Mouse (Mus musculus) stomach, embryonic 16.5 days (tissue): ENCODE measurements around the gene Slc6a11. TPM values are rescaled to one million over a fixed set of nuclear protein-coding genes. Genes with fewer than 3 reads are reported as not detected.

Experiments used
- ATAC-seq: fragments of 200-750 bp; cut with Nextera tagmentation; 2 replicates; pipeline ENCODE4 v1.8.0; 2017; ENCODE audit warnings: moderate number of reproducible peaks, moderate TSS enrichment; ENCODE audit not compliant: insufficient read depth, low FRiP score
- H3K27ac ChIP-seq: fragments of 300-500 bp; sonication (generic); 2 replicates; pipeline ENCODE4 v1.5.1; 2014; ENCODE audit warnings: low read length
- H3K27me3 ChIP-seq: fragments of 300-500 bp; sonication (generic); 2 replicates; pipeline ENCODE4 v1.6.1; 2014; ENCODE audit warnings: low read length, control low read depth, mixed read lengths; ENCODE audit not compliant: control insufficient read depth, insufficient read depth
- H3K36me3 ChIP-seq: fragments of 300-500 bp; sonication (generic); 2 replicates; pipeline ENCODE4 v1.6.1; 2014; ENCODE audit warnings: low read length; ENCODE audit not compliant: control insufficient read depth, insufficient read depth
- H3K4me1 ChIP-seq: fragments of 300-500 bp; sonication (generic); 2 replicates; pipeline ENCODE4 v1.6.1; 2014; ENCODE audit warnings: low read length, control low read depth, mixed read lengths; ENCODE audit not compliant: control insufficient read depth, insufficient read depth
- H3K4me2 ChIP-seq: fragments of 300-500 bp; sonication (generic); 2 replicates; pipeline ENCODE4 v1.6.1; 2014; ENCODE audit warnings: low read depth, low read length, mixed read lengths
- H3K4me3 ChIP-seq: fragments of 300-500 bp; sonication (generic); replicated peaks from 2 replicates; pipeline ENCODE4 v1.5.1; 2014; ENCODE audit warnings: mild to moderate bottlenecking, low read length
- H3K9ac ChIP-seq: fragments of 300-500 bp; sonication (generic); 2 replicates; pipeline ENCODE4 v1.6.1; 2014; ENCODE audit warnings: low read length
- H3K9me3 ChIP-seq: fragments of 300-500 bp; sonication (generic); replicated peaks from 2 replicates; pipeline ENCODE4 v1.6.1; 2016; ENCODE audit warnings: low read length, control low read depth; ENCODE audit not compliant: control insufficient read depth
- WGBS: fragments of 180-500 bp; shearing (Covaris S2); extraction: QIAGEN DNeasy Blood & Tissue Kit; methylation state at CpG from one replicate; pipeline ENCODE4 v1.1.7; 2014; 5-methylcytosine and 5-hydroxymethylcytosine counted together
- polyA plus RNA-seq: library from polyadenylated mRNA; unstranded; fragments of >200 nt; fragmentation: Nextera tagmentation; extraction: Ambion mirVana; gene quantifications from 2 replicates; pipeline ENCODE4 v1.2.1, GENCODE M21; 2015

Gene Slc6a11
- 0.79 and 1.3 TPM in 2 replicates for polyA plus RNA-seq

- WGBS, result 5% methylated on average over 72 of the region's 76 CpGs
- Histone ChIP-seq H3K9ac (peak within 1 kb of the TSS; percentile 57), H3K27ac (no peak within 1 kb of the TSS), H3K36me3 (no peaks in the 10 kb centered on the region), H3K4me2 (peak within 1 kb of the TSS; percentile 68), H3K9me3 (no peaks in the 10 kb centered on the region), H3K4me3 (peak within 1 kb of the TSS; percentile 44), H3K27me3 (peaks cover 39% of the 10 kb centered on the region), H3K4me1 (no peaks in the 10 kb centered on the region)
- peak; percentile 25; the same call in 1 of the 2 replicates for ATAC-seq
Measured at GRCm38 (mm10) chr6:114131122-114131872, at the start of gene Slc6a11. TSS of gene Slc6a11 (plus strand) at chr6:114131241.

- WGBS, result 21% methylated on average over 7 of the region's 7 CpGs
- no peak overlapping the region for H3K4me2 ChIP-seq
- H3K9me3 ChIP-seq, result no peaks in the 10 kb centered on the region
- no peak overlapping the region for H3K9ac ChIP-seq
- no peak overlapping the region for H3K27ac ChIP-seq
- no peaks in the 10 kb centered on the region for H3K4me1 ChIP-seq
- H3K4me3 ChIP-seq, result no peak overlapping the region
- ATAC-seq, result no peak
- no peaks in the 10 kb centered on the region for H3K36me3 ChIP-seq
- H3K27me3 ChIP-seq, result no peaks in the 10 kb centered on the region
Measured at GRCm38 (mm10) chr6:114087106-114087505, 43.9 kb upstream of the Slc6a11 start.

- Histone ChIP-seq H3K4me1 (no peaks in the 10 kb centered on the region), H3K27me3 (no peaks in the 10 kb centered on the region), H3K4me3 (no peak overlapping the region), H3K9ac (no peak overlapping the region), H3K4me2 (no peak overlapping the region), H3K36me3 (no peaks in the 10 kb centered on the region), H3K9me3 (no peaks in the 10 kb centered on the region), H3K27ac (no peak overlapping the region)
- WGBS, result 22% methylated on average over 5 of the region's 5 CpGs
- no peak for ATAC-seq
Measured at GRCm38 (mm10) chr6:114089626-114090025, 41.4 kb upstream of the Slc6a11 start.

GRCm38 (mm10) chr6:114092216-114092615 lies 38.8 kb upstream of the Slc6a11 start:
- Histone ChIP-seq H3K4me1 (no peaks in the 10 kb centered on the region), H3K27me3 (no peaks in the 10 kb centered on the region), H3K9me3 (no peaks in the 10 kb centered on the region), H3K4me2 (no peak overlapping the region), H3K27ac (no peak overlapping the region), H3K36me3 (no peaks in the 10 kb centered on the region), H3K9ac (no peak overlapping the region), H3K4me3 (no peak overlapping the region)
- no peak for ATAC-seq
- WGBS, result 56% methylated on average over 9 of the region's 9 CpGs

- H3K4me3 ChIP-seq, result no peak overlapping the region
- ATAC-seq, result no peak
- H3K9me3 ChIP-seq, result no peaks in the 10 kb centered on the region
- no peaks in the 10 kb centered on the region for H3K4me1 ChIP-seq
- no peaks in the 10 kb centered on the region for H3K27me3 ChIP-seq
- no peak overlapping the region for H3K27ac ChIP-seq
- WGBS, result 67% methylated on average over 16 of the region's 16 CpGs
- H3K36me3 ChIP-seq, result no peaks in the 10 kb centered on the region
- no peak overlapping the region for H3K9ac ChIP-seq
- H3K4me2 ChIP-seq, result no peak overlapping the region
Measured at GRCm38 (mm10) chr6:114094251-114094650, 36.8 kb upstream of the Slc6a11 start.

- Histone ChIP-seq H3K27me3 (no peaks in the 10 kb centered on the region), H3K4me1 (no peaks in the 10 kb centered on the region), H3K4me2 (no peak overlapping the region), H3K9me3 (no peaks in the 10 kb centered on the region), H3K27ac (no peak overlapping the region), H3K9ac (no peak overlapping the region), H3K4me3 (no peak overlapping the region), H3K36me3 (no peaks in the 10 kb centered on the region)
- 78% methylated on average over 6 of the region's 6 CpGs for WGBS
- ATAC-seq, result no peak
Measured at GRCm38 (mm10) chr6:114096574-114096973, 34.5 kb upstream of the Slc6a11 start.

GRCm38 (mm10) chr6:114101923-114102322 lies 29.1 kb upstream of the Slc6a11 start:
- 74% methylated on average over 8 of the region's 8 CpGs for WGBS
- Histone ChIP-seq H3K36me3 (no peaks in the 10 kb centered on the region), H3K4me3 (no peak overlapping the region), H3K9ac (no peak overlapping the region), H3K4me2 (no peak overlapping the region), H3K27ac (no peak overlapping the region), H3K4me1 (no peaks in the 10 kb centered on the region), H3K9me3 (no peaks in the 10 kb centered on the region), H3K27me3 (no peaks in the 10 kb centered on the region)
- ATAC-seq, result no peak

- Histone ChIP-seq H3K9ac (no peak overlapping the region), H3K27me3 (no peaks in the 10 kb centered on the region), H3K9me3 (no peaks in the 10 kb centered on the region), H3K36me3 (no peaks in the 10 kb centered on the region), H3K4me2 (no peak overlapping the region), H3K4me3 (no peak overlapping the region), H3K4me1 (no peaks in the 10 kb centered on the region), H3K27ac (no peak overlapping the region)
- ATAC-seq, result no peak
- 72% methylated on average over 5 of the region's 5 CpGs for WGBS
Measured at GRCm38 (mm10) chr6:114119507-114119906, 11.5 kb upstream of the Slc6a11 start.

- no peak overlapping the region for H3K27ac ChIP-seq
- no peaks in the 10 kb centered on the region for H3K4me1 ChIP-seq
- 53% methylated on average over 5 of the region's 5 CpGs for WGBS
- H3K4me2 ChIP-seq, result no peak overlapping the region
- no peak for ATAC-seq
- H3K9me3 ChIP-seq, result no peaks in the 10 kb centered on the region
- H3K36me3 ChIP-seq, result no peaks in the 10 kb centered on the region
- no peak overlapping the region for H3K9ac ChIP-seq
- H3K27me3 ChIP-seq, result peaks cover 9% of the 10 kb centered on the region
- no peak overlapping the region for H3K4me3 ChIP-seq
Measured at GRCm38 (mm10) chr6:114125530-114125929, 5.5 kb upstream of the Slc6a11 start.
